Comparison of ENCODE assay signal across 9 mouse cellular contexts in the genomic region with DNA sequence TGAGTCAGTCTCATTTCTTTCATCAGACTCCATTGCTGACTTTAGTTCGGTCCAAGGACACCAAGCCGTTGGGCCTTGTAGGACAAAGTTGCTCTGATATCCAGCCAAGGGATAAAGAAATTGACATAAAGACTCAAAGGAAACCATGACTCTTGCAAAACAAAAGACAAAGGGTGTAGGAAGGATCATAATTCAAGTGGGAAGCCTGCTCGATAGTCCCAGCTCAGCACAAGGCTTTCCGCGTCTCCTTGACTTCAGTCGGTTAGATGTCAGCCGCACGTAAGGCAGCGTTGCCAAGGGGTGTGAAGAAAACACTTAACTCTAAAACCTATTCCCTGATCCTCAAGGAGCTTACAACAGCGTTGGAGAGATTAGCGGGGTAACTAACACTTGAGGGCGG. TPM values are rescaled to one million over a fixed set of nuclear protein-coding genes. Genes with fewer than 3 reads are reported as not detected.
DNase-seq lines count a peak whose midpoint lies in the region; ATAC-seq and TF ChIP-seq lines count a peak whose summit lies in the region.
"Had no signal": no experiment of that assay in that cellular context is flagged by ENCODE, and none has a peak within 500 bp of the region (broad histone marks: within the 10 kb centered on the region; RNA-seq: fewer than 3 reads in every experiment).

No protein-coding gene starts in this region.

- no peaks in the 10 kb centered on the region for H3K27me3 ChIP-seq in intestine, embryonic 14.5 days (replicated peaks; ENCODE audit: control insufficient read depth, insufficient read depth, low read length)
- H3K27me3 ChIP-seq in myocyte (ENCODE audit: control insufficient read depth, insufficient read depth, insufficient read length) = no peaks in the 10 kb centered on the region

- H3K4me3 ChIP-seq in layer of hippocampus, adult 2 months = peak overlapping the region; percentile 89
- H3K4me3 ChIP-seq in intestine, embryonic 14.5 days (ENCODE audit: low read depth, low read length) = peak overlapping the region; percentile 74
- H3K4me3 ChIP-seq in myocyte = peak overlapping the region; percentile 47

- no peak; the same call in 1 of the 2 replicates for ATAC-seq in intestine, embryonic 14.5 days (replicated peaks; ENCODE audit: low FRiP score, low TSS enrichment, low read depth)

- H3K9me3 ChIP-seq in intestine, embryonic 14.5 days (ENCODE audit: control insufficient read depth, low read length) = 0 out of 2 replicates have a peak, but pooled peaks cover 2% of the 10 kb centered on the region

- H3K4me1 ChIP-seq in intestine, embryonic 14.5 days (replicated peaks; ENCODE audit: control insufficient read depth, insufficient read depth, low read length) = peaks cover 6% of the 10 kb centered on the region

- peak overlapping the region; percentile 50 for H3ac ChIP-seq in myocyte (ENCODE audit: control insufficient read depth, insufficient read length)

- peak overlapping the region; percentile 51 for H3K4me2 ChIP-seq in intestine, embryonic 14.5 days (ENCODE audit: low read length)
- peak overlapping the region; percentile 93 for H3K4me2 ChIP-seq in myocyte (ENCODE audit: low read depth)

- no peak for TF ChIP-seq CTCF in layer of hippocampus, adult 2 months (conservative IDR thresholded peaks at IDR 0.05)

- TF ChIP-seq POLR2A in myocyte (IDR thresholded peaks at IDR 0.05; ENCODE audit: insufficient read length, low read depth) = no peak

- WGBS in intestine, embryonic 14.5 days = 69% methylated on average over 12 of the region's 12 CpGs

- peak overlapping the region; percentile 87 for H3K9ac ChIP-seq in intestine, embryonic 14.5 days (ENCODE audit: low read length)

- H3K79me2 ChIP-seq in myocyte (ENCODE audit: control insufficient read depth, insufficient read depth) = no peaks in the 10 kb centered on the region

- H3K36me3 ChIP-seq in intestine, embryonic 14.5 days (ENCODE audit: control insufficient read depth, insufficient read depth, low read length) = no peaks in the 10 kb centered on the region
- no peaks in the 10 kb centered on the region for H3K36me3 ChIP-seq in myocyte (ENCODE audit: control insufficient read depth, insufficient read depth)

- no peak for DNase-seq in layer of hippocampus, adult 2 months (ENCODE audit: low spot score in 2 of 2)
- no peak for DNase-seq in layer of hippocampus, adult 11-12 months (ENCODE audit: low spot score)
- peak; percentile 79 for DNase-seq in fat pad, adult 2 months (ENCODE audit: extremely low read depth, low read depth, low spot score)
- DNase-seq in intestine, embryonic 14.5 days (ENCODE audit: low spot score) = no peak
- no peak for DNase-seq in frontal cortex, adult 2 months (ENCODE audit: extremely low spot score in 1 of 2, low spot score in 1 of 2)
- DNase-seq in spleen, postnatal 10 days (ENCODE audit: low spot score in 2 of 2) = no peak
- DNase-seq in kidney, adult 9 months = no peak

- H3K27ac ChIP-seq in layer of hippocampus, adult 2 months = peak overlapping the region; percentile 74
- peak overlapping the region; percentile 95; the same call in 1 of the 2 replicates for H3K27ac ChIP-seq in intestine, embryonic 14.5 days (ENCODE audit: low read depth)
- H3K27ac ChIP-seq: macrophage had no signal

TF ChIP-seq in myocyte, 11 proteins besides CTCF, POLR2A, EP300 and RAD21:
- TF ChIP-seq USF1 (IDR thresholded peaks at IDR 0.05; ENCODE audit: low read depth) = no peak
- TF ChIP-seq SRF (IDR thresholded peaks at IDR 0.05; ENCODE audit: control insufficient read depth, insufficient read length, low read depth) = no peak
- TF ChIP-seq MYOG (IDR thresholded peaks at IDR 0.05; ENCODE audit: control insufficient read depth in 1 of 3, insufficient read depth in 1 of 3, insufficient read length in 2 of 3, low read depth in 2 of 3) = no peak
- TF ChIP-seq POLR2AphosphoS2 (IDR thresholded peaks at IDR 0.05; ENCODE audit: insufficient read length, low read depth) = no peak
- TF ChIP-seq CEBPB (IDR thresholded peaks at IDR 0.05; ENCODE audit: insufficient read depth, poor library complexity, severe bottlenecking) = no peak
- TF ChIP-seq MAX (IDR thresholded peaks at IDR 0.05; ENCODE audit: low read depth) = no peak
- no peak for TF ChIP-seq E2F4 (IDR thresholded peaks at IDR 0.05; ENCODE audit: insufficient read depth)
- no peak for TF ChIP-seq TCF12 (IDR thresholded peaks at IDR 0.05; ENCODE audit: insufficient read depth, poor library complexity, severe bottlenecking)
- no peak for TF ChIP-seq MYOD1 (IDR thresholded peaks at IDR 0.05; ENCODE audit: control insufficient read depth in 1 of 3, insufficient read length in 2 of 3, low read depth in 2 of 3)

RNA-seq across cellular contexts. Expression of a gene that starts 0.5 kb away (rescaled TPM):
- total RNA-seq in layer of hippocampus, adult 2 months (2021) = 1 to 10 TPM; 7.4 to 8.1 TPM
- polyA plus RNA-seq in intestine, embryonic 14.5 days (2014; fragmentation: Nextera tagmentation; extraction: Ambion mirVana) = 9.2 and 10.9 TPM in 2 replicates
- 2.7 TPM for polyA plus RNA-seq in myocyte (2012; fragmentation: generic; extraction: Trizol)
- polyA plus RNA-seq in frontal cortex, adult 2 months (2012; rRNA removed) = 10.1 and 11.8 TPM in 2 replicates
